Mouse (Mus musculus) ovary, adult 10 weeks (tissue): ENCODE measurements around the gene Gm960. TPM values are rescaled to one million over a fixed set of nuclear protein-coding genes. Genes with fewer than 3 reads are reported as not detected.

Experiments used
- polyA plus RNA-seq: library from polyadenylated mRNA; stranded (reverse); fragments of 350-450 nt; fragmentation: Illumina TruSeq; extraction: RNeasy Lipid Tissue Mini Kit (QIAGEN cat#74804); gene quantifications from one replicate; pipeline ENCODE4 v1.2.3, GENCODE M21; 2014

The Gm960 gene
- not detected for polyA plus RNA-seq

GRCm38 (mm10) chr19:4698205-4698677 is at the start of gene Gm960:
Gene Gm960, minus strand, starts transcription at chr19:4698668.

GRCm38 (mm10) chr19:4711098-4711600 is 12.7 kb upstream of the Gm960 start, which contains the start of gene Sptbn2:
Gene Sptbn2, plus strand, starts transcription at chr19:4711167.

GRCm38 (mm10) chr19:4625179-4625828 is 73.2 kb downstream of the Gm960 start, which contains the start of gene Rce1:
Gene Rce1, minus strand, starts transcription at chr19:4625641.

GRCm38 (mm10) chr19:4615151-4616093 is 83.0 kb downstream of the Gm960 start, which contains the start of gene Lrfn4:
Gene Lrfn4, minus strand, starts transcription at chr19:4615667.

Other genes with a start within 250 kb of the Gm960 start
- 0.17 TPM for gene Syt12, start 221.2 kb downstream of the Gm960 start, polyA plus RNA-seq
- gene 2010003K11Rik, start 200.1 kb downstream of the Gm960 start, polyA plus RNA-seq = not detected
- gene Pcx, start 188.2 kb downstream of the Gm960 start, polyA plus RNA-seq = 0.43 TPM
- not detected for gene Lrfn4, start 83.0 kb downstream of the Gm960 start, polyA plus RNA-seq
- 2.7 TPM for gene Rce1, start 73.0 kb downstream of the Gm960 start, polyA plus RNA-seq
- not detected for gene Sptbn2, start 12.5 kb upstream of the Gm960 start, polyA plus RNA-seq
- 19.5 TPM for gene Rbm4b, start 57.8 kb upstream of the Gm960 start, polyA plus RNA-seq
- 14.7 TPM for gene Rbm4, start 95.2 kb upstream of the Gm960 start, polyA plus RNA-seq
- 1.7 TPM for gene Gm21992, start 112.9 kb upstream of the Gm960 start, polyA plus RNA-seq
- 8.6 TPM for gene Rbm14, start 113.0 kb upstream of the Gm960 start, polyA plus RNA-seq
- gene Ccs, start 140.7 kb upstream of the Gm960 start, polyA plus RNA-seq = not detected
- 0.46 TPM for gene Ccdc87, start 140.7 kb upstream of the Gm960 start, polyA plus RNA-seq
- gene Ctsf, start 156.5 kb upstream of the Gm960 start, polyA plus RNA-seq = 35.5 TPM
- 0.20 TPM for gene Actn3, start 179.2 kb upstream of the Gm960 start, polyA plus RNA-seq
- gene Zdhhc24, start 180.0 kb upstream of the Gm960 start, polyA plus RNA-seq = 19.7 TPM
- 5.8 TPM for gene Bbs1, start 208.0 kb upstream of the Gm960 start, polyA plus RNA-seq
- 1.7 TPM for gene Dpp3, start 229.6 kb upstream of the Gm960 start, polyA plus RNA-seq
- gene Peli3, start 244.5 kb upstream of the Gm960 start, polyA plus RNA-seq = 1.8 TPM